Mouse (Mus musculus): Measurements from ENCODE around the gene Hrk. TPM values are rescaled to one million over a fixed set of nuclear protein-coding genes. Genes with fewer than 3 reads are reported as not detected.

The Hrk gene
- polyA plus RNA-seq, 1 experiment from 2014 or later, result 0.03 TPM

DNA sequence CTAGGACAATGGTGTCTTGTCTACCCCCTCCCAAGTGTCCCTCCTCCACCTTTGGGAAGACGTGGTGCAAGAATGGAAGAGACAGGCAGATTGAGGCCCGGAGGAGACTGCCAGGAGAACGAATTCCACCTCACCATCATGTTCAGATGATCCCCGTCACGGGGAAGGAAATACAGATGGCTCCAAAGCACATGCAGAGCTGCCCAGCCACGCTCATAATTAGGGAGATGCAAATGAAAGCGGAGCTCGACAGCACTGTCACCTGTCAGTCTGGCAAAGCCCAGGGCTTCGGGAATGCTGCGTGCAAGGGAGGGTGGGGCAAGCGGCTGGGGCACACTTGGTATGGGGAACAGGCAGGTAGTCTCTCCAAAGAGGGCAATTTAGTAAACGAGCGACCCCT, 33.0 kb downstream of the Hrk start:
- H3K4me3 ChIP-seq, result no peak overlapping the region
- H3K27ac ChIP-seq, result no peak overlapping the region
- peaks cover 21% of the 10 kb centered on the region for H3K4me1 ChIP-seq
- H3K36me3 ChIP-seq, result peaks cover 4% of the 10 kb centered on the region; the same call in 1 of the 2 replicates
- DNase-seq (ENCODE audit: low spot score), result no peak
- H3K9me3 ChIP-seq (replicated peaks), result no peaks in the 10 kb centered on the region
- WGBS, result 73% methylated on average over 13 of the region's 13 CpGs
- H3K27me3 ChIP-seq (ENCODE audit: low read depth, poor library complexity, severe bottlenecking), result peaks cover 45% of the 10 kb centered on the region

DNA sequence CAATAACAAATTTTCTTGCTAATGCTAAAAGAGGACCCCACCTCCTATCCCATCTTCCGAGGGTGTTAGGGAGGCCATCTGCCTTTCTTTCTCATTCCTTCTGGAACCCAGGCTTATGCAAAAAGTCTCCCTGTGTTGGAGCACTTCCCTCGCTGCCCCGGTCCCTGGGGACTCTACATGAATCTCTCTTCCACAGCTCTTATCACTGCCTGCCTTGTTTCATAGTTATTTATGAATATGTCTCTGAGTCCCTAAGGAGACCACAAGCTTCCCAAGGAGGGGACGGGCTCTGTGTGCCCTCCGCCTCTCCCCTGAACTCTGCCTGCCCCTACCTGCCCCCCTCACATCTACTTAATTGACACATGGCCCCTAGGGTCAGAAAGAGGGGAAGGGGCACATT, 35.2 kb downstream of the Hrk start:
- Histone ChIP-seq H3K36me3 (peaks cover 4% of the 10 kb centered on the region; the same call in 1 of the 2 replicates), H3K9me3 (replicated peaks) (no peaks in the 10 kb centered on the region), H3K4me3 (no peak overlapping the region), H3K27ac (no peak overlapping the region), H3K27me3 (ENCODE audit: low read depth, poor library complexity, severe bottlenecking) (peaks cover 23% of the 10 kb centered on the region), H3K4me1 (peaks cover 22% of the 10 kb centered on the region)
- 69% methylated on average over 5 of the region's 5 CpGs for WGBS
- no peak for DNase-seq (ENCODE audit: low spot score)

DNA sequence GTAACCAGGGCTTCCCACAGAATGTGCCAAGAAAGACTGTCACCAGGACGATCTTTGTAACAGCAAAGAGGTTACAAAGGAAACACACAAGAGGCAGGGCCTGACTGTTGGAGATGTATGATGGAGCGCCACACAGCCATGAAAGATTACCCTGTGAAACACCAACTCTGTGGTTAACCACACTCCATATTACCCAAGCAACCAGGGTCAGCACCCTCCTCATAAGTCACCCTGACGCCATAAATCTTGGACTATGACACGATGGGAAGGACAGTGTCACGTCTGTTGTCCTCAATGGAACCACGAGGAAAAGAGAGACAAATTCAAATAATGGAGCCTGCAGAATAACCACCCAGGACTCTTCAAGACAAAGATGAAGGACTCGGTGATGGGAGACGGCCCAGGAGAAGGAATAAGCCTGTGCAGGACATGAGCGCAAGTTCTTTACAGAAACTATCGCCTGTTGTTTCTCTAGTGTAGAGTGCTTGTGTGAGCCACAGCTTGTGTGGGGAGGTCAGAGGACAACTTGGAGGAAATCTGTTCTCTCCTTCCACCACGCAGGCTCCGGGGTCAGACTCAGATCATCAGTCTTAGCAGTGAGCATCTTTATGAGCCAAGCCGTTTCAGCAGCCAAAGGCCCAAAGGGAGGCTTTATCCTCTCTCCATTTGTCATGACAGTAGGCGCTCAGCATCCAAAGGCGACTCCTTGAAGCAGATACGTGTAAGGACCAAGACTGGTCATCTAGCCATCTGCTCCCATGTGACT, 40.4 kb downstream of the Hrk start:
- H3K27ac ChIP-seq, result no peak overlapping the region
- H3K4me3 ChIP-seq, result no peak overlapping the region
- H3K36me3 ChIP-seq, result peaks cover 4% of the 10 kb centered on the region; the same call in 1 of the 2 replicates
- H3K27me3 ChIP-seq (ENCODE audit: low read depth, poor library complexity, severe bottlenecking), result peaks cover 22% of the 10 kb centered on the region
- H3K4me1 ChIP-seq, result peaks cover 42% of the 10 kb centered on the region
- 52% methylated on average over 16 of the region's 16 CpGs for WGBS
- no peaks in the 10 kb centered on the region for H3K9me3 ChIP-seq (replicated peaks)
- no peak for DNase-seq (ENCODE audit: low spot score)

DNA sequence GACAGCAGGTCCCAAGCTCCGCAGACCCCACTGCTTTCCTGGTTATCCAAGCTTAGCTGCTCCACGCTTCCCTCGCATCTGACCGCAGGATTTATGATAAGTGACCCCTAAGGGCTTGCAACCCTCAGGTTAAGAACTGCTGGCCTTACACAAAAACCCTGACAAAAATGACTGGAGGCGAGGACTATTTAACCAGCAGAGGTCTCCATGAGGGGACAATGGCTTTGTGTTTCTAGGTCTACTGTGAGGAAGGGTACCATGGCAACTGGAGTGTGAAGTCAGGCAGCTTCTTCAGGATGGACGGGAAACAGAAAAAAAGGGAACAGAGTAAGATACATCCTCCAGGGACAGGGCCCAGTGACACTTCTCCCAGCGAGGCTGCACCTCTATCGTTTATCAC, 41.4 kb downstream of the Hrk start:
- peaks cover 44% of the 10 kb centered on the region for H3K4me1 ChIP-seq
- WGBS, result 69% methylated on average over 8 of the region's 8 CpGs
- no peaks in the 10 kb centered on the region for H3K9me3 ChIP-seq (replicated peaks)
- no peak overlapping the region for H3K4me3 ChIP-seq
- H3K27ac ChIP-seq, result no peak overlapping the region
- no peak for DNase-seq (ENCODE audit: low spot score)
- peaks cover 18% of the 10 kb centered on the region for H3K27me3 ChIP-seq (ENCODE audit: low read depth, poor library complexity, severe bottlenecking)
- H3K36me3 ChIP-seq, result peaks cover 4% of the 10 kb centered on the region; the same call in 1 of the 2 replicates

DNA sequence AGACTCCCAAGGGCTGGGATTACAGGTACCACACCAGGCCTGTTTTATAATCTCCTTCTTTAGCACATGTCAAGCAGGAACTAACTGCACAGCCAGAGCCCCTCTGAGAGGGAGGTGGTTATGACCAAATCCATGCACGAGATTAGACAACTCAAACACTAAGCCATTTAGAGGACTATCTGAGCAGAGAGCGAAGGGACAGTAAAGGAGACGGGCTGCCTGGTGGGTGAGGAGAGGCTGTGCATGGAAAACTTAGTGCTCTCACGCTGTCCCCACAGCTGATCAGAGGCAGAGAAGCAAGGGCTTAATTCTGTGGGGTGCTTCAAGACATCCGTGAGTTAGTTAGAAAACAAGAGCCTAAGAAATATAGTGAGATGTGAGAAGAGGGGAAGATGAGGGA, 49.6 kb downstream of the Hrk start:
- peak overlapping the region; percentile 37; the same call in 1 of the 2 replicates for H3K27ac ChIP-seq
- H3K27me3 ChIP-seq (ENCODE audit: low read depth, poor library complexity, severe bottlenecking), result no peaks in the 10 kb centered on the region

DNA sequence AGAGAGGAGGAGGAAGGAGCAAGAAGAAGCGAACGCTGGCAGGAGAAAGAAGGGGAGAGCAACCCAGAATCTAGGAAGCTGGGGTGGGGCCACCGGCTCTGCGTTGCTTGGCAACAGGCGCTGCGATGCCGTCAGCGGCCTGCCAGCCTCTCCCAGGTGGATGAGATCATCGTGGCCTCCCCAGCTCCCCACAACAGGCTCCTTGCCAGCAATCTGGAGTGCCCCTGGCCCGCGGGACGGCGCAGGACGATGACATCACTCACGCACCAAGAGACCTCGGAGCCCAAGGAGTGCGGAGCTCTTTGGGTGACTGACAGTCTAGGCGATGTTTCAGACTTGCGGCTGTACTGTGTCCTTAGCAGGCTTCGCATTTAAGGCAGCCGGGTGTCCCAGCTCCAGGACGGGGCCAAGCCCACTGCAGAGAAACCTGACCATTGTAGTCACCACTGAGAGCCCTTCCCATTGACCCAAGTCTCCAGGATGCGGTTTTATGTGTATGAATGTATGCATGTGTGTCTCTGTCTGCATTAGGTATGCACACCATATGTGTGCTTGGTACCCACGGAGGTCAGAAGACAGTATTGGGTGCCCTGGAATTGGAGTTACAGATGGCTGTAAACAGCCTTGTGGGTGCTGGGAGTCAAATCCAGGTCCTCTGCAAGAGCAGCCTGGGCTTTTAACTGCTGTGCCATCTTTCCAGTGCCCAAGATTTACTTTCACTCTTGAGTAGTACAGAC, 50.1 kb downstream of the Hrk start:
- 10% methylated on average over 24 of the region's 24 CpGs for WGBS
- no peaks in the 10 kb centered on the region for H3K27me3 ChIP-seq (ENCODE audit: low read depth, poor library complexity, severe bottlenecking)
- H3K4me1 ChIP-seq, result peaks cover 27% of the 10 kb centered on the region
- peak overlapping the region; percentile 50 for H3K4me3 ChIP-seq
- peak overlapping the region; percentile 37; the same call in 1 of the 2 replicates for H3K27ac ChIP-seq
- no peaks in the 10 kb centered on the region for H3K9me3 ChIP-seq (replicated peaks)
- DNase-seq (ENCODE audit: low spot score), result peak; percentile 77
- peaks cover 16% of the 10 kb centered on the region for H3K36me3 ChIP-seq

More for the DNA sequence above, 49.6 kb downstream of the Hrk start:
- no peak for DNase-seq (ENCODE audit: low spot score)
- Histone ChIP-seq H3K4me1 (peaks cover 31% of the 10 kb centered on the region), H3K9me3 (replicated peaks) (no peaks in the 10 kb centered on the region), H3K4me3 (peak overlapping the region; percentile 50), H3K36me3 (peaks cover 16% of the 10 kb centered on the region)
- 38% methylated on average over 5 of the region's 5 CpGs for WGBS

DNA sequence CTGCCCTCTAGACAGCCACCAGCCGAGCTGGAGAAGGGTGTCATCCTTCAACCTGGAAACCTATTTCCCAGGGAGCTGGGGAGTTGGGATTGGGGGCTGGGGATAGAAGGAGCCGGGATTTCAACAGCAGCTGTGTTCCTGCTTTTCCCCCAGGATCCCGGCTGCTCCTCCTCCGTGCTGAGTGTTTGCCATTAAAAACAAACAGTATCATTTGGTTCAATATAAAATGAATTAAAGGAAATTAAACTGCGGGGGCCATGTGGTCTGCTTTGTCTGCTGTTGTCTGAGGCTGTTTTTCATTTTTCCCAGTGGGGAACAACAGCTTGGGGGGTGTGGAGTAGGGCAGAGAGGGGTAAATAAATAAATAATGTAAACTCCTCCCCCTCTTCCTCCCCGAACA, 53.0 kb downstream of the Hrk start:
- no peak for DNase-seq (ENCODE audit: low spot score)
- Histone ChIP-seq H3K9me3 (replicated peaks) (no peaks in the 10 kb centered on the region), H3K27me3 (ENCODE audit: low read depth, poor library complexity, severe bottlenecking) (no peaks in the 10 kb centered on the region), H3K4me3 (no peak overlapping the region), H3K4me1 (peaks cover 19% of the 10 kb centered on the region), H3K27ac (no peak overlapping the region), H3K36me3 (peaks cover 26% of the 10 kb centered on the region)
- WGBS, result 80% methylated on average over 6 of the region's 6 CpGs

DNA sequence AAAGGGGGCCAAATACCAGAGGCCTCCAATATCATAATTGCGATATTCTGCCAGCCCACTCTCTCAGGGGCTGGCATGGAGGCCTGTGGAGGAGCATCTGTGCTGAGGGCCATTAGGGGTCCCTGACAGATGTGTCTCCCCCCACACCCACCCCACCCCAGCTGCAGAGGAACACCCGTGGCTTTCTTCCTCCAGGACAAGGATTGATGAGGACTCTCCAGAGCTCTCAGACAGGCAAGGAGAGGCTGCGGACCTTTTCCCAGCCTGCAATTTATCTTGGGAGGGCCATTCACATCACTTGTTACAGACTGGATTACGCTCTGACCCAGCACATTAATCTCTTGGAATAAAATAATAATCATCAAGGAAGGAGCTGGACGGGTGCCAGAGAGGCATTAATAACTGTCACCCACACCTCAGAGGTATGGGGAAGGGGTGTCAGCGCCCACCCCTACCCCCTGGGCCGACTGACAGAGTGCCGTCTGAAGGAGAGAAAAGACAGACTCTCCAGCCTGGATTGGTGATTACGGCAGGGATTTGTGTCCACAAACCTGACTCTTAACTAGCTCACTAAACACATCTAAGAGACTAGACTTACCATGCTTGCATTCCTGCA, 58.8 kb downstream of the Hrk start:
- Histone ChIP-seq H3K27me3 (ENCODE audit: low read depth, poor library complexity, severe bottlenecking) (no peaks in the 10 kb centered on the region), H3K9me3 (replicated peaks) (no peaks in the 10 kb centered on the region), H3K36me3 (peaks cover 28% of the 10 kb centered on the region), H3K27ac (no peak overlapping the region), H3K4me1 (no peaks in the 10 kb centered on the region), H3K4me3 (no peak overlapping the region)
- 43% methylated on average over 9 of the region's 9 CpGs for WGBS
- DNase-seq (ENCODE audit: low spot score), result no peak

DNA sequence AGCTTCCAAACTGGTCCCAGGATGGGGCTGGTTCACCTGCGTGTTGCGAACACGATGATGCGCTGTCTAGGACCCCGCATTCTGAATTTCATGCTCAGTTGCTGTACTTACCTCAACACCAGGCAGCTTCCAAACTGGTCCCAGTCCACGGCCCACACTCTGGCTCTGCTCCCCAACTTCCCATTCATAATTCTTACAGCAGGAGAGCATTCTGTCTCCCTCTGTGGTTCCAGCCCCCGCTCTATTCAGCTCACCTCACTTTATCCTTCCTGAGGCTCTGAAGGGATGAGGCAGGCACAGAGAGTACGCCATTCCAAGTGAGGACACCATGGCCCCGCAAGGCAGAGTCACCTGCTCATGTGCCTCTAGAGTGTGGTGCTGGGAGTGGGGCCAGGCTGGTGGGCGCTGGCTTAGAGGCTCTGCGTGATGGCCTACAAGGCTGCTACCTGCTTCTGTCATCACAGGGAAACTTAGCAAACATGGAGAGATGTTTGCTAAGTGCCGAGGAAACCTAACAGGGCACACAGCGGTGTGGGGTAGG, 65.7 kb downstream of the Hrk start:
- Histone ChIP-seq H3K27ac (no peak overlapping the region), H3K9me3 (replicated peaks) (no peaks in the 10 kb centered on the region), H3K36me3 (peaks cover 39% of the 10 kb centered on the region), H3K4me1 (no peaks in the 10 kb centered on the region), H3K4me3 (no peak overlapping the region), H3K27me3 (ENCODE audit: low read depth, poor library complexity, severe bottlenecking) (no peaks in the 10 kb centered on the region)
- no peak for DNase-seq (ENCODE audit: low spot score)
- WGBS, result 93% methylated on average over 13 of the region's 13 CpGs

DNA sequence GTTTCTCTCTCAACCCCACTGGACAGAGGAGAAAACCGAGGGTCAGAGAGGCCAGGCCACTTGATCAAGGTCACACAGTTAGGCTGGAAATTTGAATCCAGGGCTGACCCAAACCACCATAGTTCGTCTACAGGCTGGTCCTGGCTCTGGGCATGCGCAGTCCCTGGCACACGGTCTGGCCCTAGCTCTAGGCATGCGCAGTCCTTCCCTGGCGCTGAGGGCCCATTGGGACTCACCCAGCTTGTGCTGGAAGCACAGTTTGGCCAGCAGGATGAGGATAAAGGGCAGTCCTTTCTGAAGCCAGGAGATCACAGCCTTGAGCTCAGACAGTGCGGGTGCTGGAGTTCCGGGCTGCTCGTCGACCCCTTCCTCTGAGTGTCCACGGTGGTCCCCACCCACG, 72.4 kb downstream of the Hrk start:
- WGBS, result 85% methylated on average over 12 of the region's 12 CpGs
- no peak overlapping the region for H3K4me3 ChIP-seq
- H3K27ac ChIP-seq, result no peak overlapping the region
- no peaks in the 10 kb centered on the region for H3K4me1 ChIP-seq
- no peak for DNase-seq (ENCODE audit: low spot score)
- H3K36me3 ChIP-seq, result peaks cover 46% of the 10 kb centered on the region
- no peaks in the 10 kb centered on the region for H3K9me3 ChIP-seq (replicated peaks)
- no peaks in the 10 kb centered on the region for H3K27me3 ChIP-seq (ENCODE audit: low read depth, poor library complexity, severe bottlenecking)
